Mouse (Mus musculus): ENCODE data around the gene Bmp7.

The Bmp7 gene

DNA sequence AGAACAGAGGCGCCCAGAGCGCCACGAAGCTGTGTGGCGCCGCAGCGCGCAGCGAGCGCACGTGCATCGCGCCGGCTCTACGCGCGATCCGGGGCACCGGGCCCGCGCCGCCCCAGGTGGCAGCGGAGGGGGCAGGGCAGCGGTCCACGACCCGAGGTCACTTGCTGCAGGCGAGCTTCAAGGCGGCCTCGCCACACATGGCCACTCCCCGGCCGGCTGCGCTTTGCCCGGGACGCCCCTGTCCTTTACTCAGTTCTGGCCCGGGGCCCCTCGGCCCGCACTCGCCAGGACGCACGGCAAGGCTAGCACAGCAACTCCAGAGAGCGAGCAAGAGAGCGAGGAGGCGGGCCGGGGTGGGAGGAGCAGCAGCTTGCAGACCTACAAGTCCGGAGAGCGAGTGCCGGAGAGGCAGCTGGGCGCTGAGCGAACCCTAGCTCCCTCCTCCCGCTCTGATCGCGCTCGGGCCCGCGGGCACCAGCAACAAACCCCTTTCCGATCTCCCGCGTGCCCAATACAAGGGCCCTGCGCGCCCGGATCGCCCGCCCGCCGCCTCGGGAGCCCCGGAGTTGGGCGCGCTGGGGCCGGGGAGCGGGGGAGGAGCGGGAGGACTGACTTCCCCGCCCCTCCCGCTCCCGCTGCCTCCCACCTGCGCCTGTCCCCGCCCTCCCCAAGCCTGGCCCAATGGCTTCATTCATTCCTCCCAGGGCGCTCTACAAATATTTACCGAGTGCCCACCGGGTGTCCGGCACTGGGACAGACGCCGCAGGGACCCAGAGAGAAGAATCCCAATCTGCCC is at the start of gene Bmp7:
Bmp7 (minus strand) TSS at position 319 of the 796 bp plus-strand sequence.
- DNase-seq (ENCODE audit: low spot score), result no peak

DNA sequence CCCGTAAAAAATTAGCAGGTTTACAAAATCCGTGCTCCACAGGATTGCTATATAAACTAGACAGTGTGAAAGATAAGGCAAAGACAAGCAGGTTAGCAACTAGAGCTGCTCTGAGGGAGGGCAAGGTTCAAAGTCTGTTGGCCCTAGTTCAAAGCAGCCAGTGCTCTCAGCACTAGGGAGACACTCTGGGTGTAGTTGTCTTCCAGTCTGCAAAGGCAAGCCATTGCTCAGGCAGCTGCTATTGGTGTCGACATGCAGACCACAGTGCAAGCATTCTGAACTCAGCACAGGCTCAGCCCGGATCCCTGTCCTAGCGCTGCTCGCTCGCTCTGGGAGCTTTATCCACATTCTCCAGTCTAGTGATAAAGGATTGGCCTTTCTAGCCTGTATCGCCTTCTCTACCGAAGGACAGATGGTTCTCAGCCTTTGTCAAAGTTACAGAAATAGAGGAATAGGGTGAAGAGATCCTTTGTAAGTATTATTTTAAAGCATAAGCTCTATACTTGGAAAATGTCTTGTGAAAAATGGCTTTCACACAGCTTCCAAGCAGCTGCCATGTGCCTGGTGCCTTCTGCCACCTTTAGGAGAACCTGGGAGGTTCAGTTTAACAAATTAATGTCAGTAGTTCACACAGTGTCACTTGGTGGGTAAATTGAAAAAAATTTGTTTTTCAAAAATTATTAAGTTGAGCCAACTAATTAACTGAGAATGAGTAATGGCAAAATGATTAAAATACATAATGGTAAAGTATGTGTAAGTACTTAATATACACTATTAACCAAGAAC is 42.8 kb upstream of the Bmp7 start:
- DNase-seq (ENCODE audit: low spot score), result no peak

DNA sequence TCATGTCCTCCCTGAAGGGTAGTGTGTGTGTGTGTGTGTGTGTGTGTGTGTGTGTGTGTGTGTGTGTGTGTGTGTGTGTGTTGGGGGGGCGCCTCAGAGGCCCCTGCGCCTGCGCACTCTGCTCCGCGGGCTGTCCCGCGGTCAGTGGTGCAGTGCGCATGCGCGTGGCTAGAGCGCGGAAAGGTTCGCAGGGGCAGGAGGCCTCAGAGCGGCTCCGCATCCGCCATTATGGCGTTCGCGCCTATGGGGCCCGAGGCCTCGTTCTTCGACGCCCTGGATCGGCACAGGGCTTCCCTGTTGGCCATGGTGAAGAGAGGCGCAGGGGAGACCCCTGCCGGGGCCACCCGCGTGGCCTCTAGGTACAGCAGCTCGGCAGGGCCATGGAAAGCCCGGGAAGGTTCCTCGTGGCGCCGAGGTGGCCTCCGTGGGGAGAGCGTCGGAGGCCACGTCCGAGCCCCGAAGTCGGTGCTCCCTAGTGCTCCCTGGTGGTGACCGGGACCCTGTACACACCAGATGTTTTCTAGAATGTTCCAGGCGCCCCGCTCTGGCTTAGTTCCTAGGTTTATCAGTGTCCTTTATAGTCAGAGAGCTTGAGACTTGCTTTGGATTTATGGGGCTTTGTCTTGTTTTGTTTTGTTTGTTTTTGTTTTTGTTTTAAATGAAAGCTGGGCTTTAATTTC is 39.7 kb upstream of the Bmp7 start:
- no peak for DNase-seq (ENCODE audit: low spot score)

GRCm38 (mm10) chr2:172978131-172978633 is 38.1 kb upstream of the Bmp7 start:
- no peak for DNase-seq (ENCODE audit: low spot score)

DNA sequence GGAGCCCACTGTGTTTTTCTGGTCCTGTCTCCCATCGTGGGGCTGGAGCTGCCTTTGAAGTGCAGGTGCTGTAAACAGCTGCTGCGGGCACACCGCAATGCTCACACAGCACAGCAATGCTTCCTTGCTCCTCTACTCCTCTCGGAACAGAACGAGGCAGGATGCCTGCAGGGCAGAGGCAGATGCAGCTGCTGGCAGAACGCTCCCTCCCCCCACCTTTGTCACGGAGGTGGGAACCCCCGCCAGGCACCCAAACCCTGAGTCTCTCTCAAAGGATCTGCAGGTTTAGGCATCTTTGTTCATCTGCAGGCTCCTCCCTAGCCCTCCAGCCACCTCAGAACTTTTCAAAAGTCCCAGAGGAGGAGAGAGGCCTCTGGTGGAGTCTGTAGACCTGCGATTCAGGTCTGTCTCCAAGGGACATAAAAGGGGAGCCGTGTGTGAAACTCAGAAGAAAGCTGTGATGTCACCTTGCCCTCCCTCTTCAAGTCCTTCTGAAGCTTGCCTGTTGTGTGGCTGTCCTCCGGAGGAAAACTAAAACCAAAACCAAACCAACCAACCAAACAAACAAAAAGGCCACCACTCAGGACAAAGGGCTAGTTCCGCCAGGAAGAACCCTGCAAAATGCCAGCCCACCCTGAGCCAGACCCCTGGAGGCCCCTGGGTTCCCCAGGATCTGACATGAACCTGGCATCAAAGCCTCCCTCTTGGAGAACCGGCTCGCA is 37.4 kb upstream of the Bmp7 start, which contains the start of gene Spo11:
Spo11 (plus strand) TSS at position 292 of the 722 bp plus-strand sequence.
- no peak for DNase-seq (ENCODE audit: low spot score)

- no peak for DNase-seq (ENCODE audit: low spot score)
Observed at GRCm38 (mm10) chr2:172976661-172977238, 36.6 kb upstream of the Bmp7 start.

DNA sequence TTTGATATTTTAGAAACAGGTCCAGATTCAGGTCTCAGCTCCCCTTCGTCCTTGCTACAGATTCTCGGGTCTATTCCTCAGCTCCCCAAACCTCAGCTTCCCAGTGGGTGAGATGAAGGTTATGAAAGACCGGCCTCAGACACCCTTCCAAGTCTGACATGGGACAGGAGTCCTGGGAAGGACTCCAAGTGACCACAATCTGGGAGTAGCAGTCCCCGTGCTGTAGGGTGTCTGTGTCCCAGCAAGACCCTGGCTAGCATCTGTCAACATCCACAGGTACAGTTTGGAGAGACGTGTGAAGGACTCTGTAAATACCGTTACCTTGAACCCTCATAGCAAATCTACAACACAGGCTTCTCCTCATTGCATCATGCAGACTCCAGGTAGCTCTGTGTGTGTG is 35.0 kb upstream of the Bmp7 start:
- DNase-seq (ENCODE audit: low spot score), result no peak

DNA sequence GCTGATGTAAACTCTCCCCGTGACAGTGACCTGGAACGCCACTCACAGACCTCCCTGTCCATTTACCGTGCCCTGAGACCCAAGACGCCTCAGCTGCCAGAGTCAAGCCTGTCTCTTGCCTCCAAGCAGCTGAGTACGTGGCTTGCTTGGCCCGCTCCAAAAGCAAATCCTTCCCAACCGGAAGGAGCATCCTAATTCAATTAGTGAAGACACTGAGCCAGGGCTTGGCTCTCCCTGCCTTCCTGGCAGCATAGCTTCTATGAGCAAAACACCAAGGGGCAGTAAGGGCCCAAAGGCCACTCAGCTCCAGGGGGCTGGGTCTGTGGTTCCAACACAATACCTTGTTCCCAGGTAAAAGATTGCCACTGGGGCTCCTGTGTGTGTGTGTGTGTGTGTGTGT is 34.6 kb upstream of the Bmp7 start:
- no peak for DNase-seq (ENCODE audit: low spot score)

DNA sequence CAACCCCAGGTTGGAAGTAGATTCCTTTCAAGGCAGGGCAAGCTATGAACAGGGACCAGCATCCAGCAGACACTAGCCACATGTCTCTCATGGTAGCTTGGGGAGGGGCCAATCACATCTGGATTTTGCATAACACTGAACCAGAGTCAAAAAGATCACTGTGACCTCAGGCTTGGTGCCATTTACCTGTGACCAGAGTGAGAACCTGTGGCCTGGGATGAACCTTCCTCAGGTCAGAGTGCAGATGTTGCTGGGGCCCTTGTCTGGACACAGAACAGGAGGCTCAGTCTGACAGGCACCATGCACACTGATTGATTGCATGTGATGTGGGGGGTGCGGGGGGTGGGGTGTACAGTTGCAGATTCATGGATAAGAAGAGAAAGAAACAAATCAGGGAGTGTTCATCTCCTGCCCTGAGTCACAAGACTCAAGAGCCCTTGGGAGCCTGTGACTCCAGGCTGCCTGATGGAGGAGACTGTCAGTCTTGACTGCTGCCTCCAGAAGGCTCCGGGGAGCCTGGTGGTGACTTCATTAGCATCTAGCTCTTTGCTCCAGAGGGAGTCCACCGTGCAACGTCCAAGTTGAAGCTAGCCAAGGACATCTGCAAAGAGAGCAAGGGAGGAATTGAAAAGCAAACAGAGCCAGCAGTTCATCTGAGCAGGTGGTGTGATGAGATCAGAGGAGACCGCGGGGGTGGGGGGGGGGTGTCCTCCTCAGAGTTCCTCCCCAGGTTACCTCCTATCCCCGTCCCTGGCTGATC is 33.9 kb upstream of the Bmp7 start:
- DNase-seq (ENCODE audit: low spot score), result no peak

- no peak for DNase-seq (ENCODE audit: low spot score)
Observed at GRCm38 (mm10) chr2:172971865-172972264, 31.7 kb upstream of the Bmp7 start.

- DNase-seq (ENCODE audit: low spot score), result no peak
Observed at GRCm38 (mm10) chr2:172966480-172966879, 26.4 kb upstream of the Bmp7 start.

GRCm38 (mm10) chr2:172965249-172965648 is 25.1 kb upstream of the Bmp7 start:
- DNase-seq (ENCODE audit: low spot score), result no peak

DNA sequence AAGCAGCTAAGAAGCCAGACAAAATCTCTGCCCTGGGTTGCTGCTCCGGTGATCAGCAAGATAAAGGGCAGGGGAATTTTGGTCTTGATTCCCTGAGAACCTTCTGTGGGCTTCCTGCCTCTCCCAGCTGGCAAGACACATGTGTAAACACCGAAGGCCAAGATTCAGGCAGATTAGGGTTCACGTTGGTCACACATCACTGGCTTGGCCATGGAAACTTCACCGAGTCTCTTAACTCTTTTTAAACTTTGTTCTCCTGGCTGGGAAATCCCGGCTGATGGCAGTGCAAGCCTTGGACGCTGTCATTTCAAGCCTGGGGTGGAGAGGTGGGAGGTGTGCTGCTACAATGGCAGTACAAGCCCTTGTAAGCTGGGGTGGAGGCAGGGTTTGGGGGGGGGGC is 21.1 kb upstream of the Bmp7 start:
- DNase-seq (ENCODE audit: low spot score), result no peak

DNA sequence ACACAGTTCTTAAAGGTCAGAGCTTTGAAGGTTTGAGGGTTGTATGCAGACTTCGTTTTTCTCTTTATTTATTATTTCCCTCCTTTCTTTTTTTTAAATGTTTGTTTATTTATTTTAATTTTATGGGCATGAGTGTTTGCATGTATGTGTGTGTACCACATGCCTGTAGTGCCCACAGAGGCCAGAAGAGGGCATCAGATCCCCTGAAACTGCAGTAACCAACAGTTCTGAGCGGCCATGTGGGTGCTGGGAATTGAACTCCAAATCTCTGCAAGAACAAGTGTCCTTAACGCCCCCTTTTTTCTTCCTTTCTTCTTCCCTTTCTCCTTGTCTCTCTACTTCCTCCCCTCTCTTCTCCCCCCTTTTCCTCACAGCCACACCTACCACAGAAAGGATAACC is 20.2 kb upstream of the Bmp7 start:
- no peak for DNase-seq (ENCODE audit: low spot score)

DNA sequence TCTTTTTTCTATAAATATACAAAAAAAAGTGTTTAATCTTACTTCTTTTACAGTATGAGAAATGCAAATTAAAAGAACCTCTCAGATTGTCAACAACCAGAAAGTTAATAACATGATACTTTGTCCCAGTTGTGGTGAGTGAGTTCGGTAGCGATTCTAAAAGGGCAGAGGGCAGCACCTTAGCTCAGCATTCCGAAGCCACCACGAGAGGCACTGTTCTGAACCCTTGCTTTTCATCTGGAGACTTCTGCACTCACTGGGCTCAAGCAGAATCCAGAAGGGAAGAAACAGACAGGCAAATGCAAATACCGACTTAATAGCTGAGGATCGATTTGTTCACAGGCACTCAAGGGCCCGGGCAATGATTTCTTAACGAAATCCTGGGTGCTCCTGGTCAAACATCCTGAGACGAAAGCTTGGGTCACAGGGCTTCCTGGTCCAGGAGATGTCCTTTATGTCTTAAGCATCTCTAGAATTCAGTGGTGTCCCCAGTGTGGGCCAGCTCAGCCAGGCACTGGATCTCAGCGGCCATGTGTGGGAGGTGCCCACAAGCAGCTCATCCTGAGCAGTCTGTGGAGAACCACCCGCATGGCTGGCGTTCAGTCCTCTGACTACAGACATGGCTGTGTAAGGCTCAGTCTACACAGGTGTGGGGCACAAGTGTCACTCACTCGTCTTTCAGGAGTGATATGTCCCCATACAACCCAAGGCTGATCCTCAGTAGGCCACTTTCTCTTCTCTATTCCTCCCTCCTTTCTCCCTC is 19.1 kb upstream of the Bmp7 start:
- DNase-seq (ENCODE audit: low spot score), result no peak

GRCm38 (mm10) chr2:172958579-172958978 is 18.5 kb upstream of the Bmp7 start:
- no peak for DNase-seq (ENCODE audit: low spot score)

- no peak for DNase-seq (ENCODE audit: low spot score)
Observed at GRCm38 (mm10) chr2:172951976-172952375, 11.9 kb upstream of the Bmp7 start.

- no peak for DNase-seq (ENCODE audit: low spot score)
Observed at GRCm38 (mm10) chr2:172950722-172951121, 10.6 kb upstream of the Bmp7 start.

DNA sequence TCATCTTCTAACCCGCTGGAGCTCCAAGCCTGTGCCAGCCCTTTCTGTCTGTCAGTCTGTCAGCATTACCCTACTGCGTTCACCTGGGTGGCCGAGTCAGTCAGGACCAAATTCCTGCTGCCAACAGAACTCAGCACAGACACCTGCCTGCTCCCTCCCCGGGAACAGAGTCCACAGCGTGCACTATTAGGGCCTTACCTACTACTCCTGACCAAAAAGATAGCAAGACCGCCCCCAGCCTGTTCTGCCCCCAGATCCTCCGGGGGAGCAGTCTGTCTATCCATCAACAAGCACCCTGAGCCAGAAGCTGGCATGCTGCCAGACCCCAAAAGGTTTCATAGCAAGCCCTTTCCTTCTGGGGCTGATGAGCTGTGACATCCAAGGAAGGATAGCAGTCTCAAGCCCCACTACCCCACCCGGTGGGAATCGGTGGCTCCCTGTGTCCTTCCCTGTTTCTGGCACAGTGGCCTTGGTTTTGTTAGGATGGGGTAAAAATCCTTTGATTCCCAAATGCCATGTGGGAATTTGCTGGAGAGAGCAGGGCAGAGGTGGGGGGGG is 10.1 kb upstream of the Bmp7 start:
- DNase-seq (ENCODE audit: low spot score), result no peak

DNA sequence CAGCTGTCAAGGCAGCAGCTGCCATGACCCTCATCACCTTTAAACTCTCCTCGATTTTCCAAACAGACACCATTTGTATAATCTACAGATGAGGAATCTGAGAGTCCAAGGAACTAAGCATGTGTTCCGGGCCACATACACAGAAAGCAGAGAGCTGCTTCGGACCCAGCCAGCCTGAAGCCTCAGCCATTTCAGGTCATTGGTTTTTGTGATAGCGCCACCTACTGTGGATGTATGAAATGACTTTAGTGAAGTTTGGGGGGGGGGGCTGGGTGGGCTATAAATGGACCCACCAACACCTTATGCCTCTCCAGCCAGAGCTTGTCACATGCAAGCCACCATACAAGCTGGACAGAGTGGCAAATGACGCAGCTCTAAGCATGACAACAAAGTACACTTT is 8.9 kb upstream of the Bmp7 start:
- no peak for DNase-seq (ENCODE audit: low spot score)

Data from layer of hippocampus, adult 9-10 months (tissue).